Mouse (Mus musculus): Measurements from ENCODE around the gene Clcf1. TPM values are rescaled to one million over a fixed set of nuclear protein-coding genes. Genes with fewer than 3 reads are reported as not detected.

Gene Clcf1
- polyA plus RNA-seq, 1 experiment from 2014 or later, result 2.4 TPM

GRCm38 (mm10) chr19:4262756-4263155 lies 48.7 kb downstream of the Clcf1 start:
- ATAC-seq, result no peak
- Histone ChIP-seq H3K36me3 (ENCODE audit: control insufficient read depth, insufficient read depth) (peaks cover 27% of the 10 kb centered on the region; the same call in 1 of the 2 replicates), H3K4me1 (replicated peaks; ENCODE audit: control insufficient read depth, insufficient read depth, low read length) (no peaks in the 10 kb centered on the region; the same call in none of the 2 replicates), H3K4me3 (ENCODE audit: low read depth, low read length) (no peak overlapping the region), H3K27ac (ENCODE audit: low read depth, low read length) (no peak overlapping the region), H3K4me2 (replicated peaks; ENCODE audit: low read depth) (no peak overlapping the region), H3K9ac (ENCODE audit: low read depth, low read length) (no peak overlapping the region), H3K9me3 (ENCODE audit: control insufficient read depth) (no peaks in the 10 kb centered on the region), H3K27me3 (replicated peaks; ENCODE audit: control insufficient read depth, insufficient read depth, low read length) (no peaks in the 10 kb centered on the region)
- 66% methylated on average over 6 of the region's 6 CpGs for WGBS
- TF ChIP-seq CTCF (IDR thresholded peaks at IDR 0.05; ENCODE audit: low read depth), result no peak

- ATAC-seq, result no peak
- no peak overlapping the region for H3K4me2 ChIP-seq (replicated peaks; ENCODE audit: low read depth)
- H3K4me1 ChIP-seq (replicated peaks; ENCODE audit: control insufficient read depth, insufficient read depth, low read length), result no peaks in the 10 kb centered on the region
These were observed 49.7 kb downstream of the Clcf1 start for GRCm38 (mm10) chr19:4263702-4264101.

GRCm38 (mm10) chr19:4264171-4264780 lies 50.2 kb downstream of the Clcf1 start:
- 95% methylated on average over 6 of the region's 6 CpGs for WGBS
- peaks cover 27% of the 10 kb centered on the region; the same call in 1 of the 2 replicates for H3K36me3 ChIP-seq (ENCODE audit: control insufficient read depth, insufficient read depth)
- no peaks in the 10 kb centered on the region for H3K27me3 ChIP-seq (replicated peaks; ENCODE audit: control insufficient read depth, insufficient read depth, low read length)
- H3K4me2 ChIP-seq (replicated peaks; ENCODE audit: low read depth), result no peak overlapping the region
- no peaks in the 10 kb centered on the region for H3K4me1 ChIP-seq (replicated peaks; ENCODE audit: control insufficient read depth, insufficient read depth, low read length)
- H3K9me3 ChIP-seq (ENCODE audit: control insufficient read depth), result no peaks in the 10 kb centered on the region
- no peak overlapping the region for H3K4me3 ChIP-seq (ENCODE audit: low read depth, low read length)
- TF ChIP-seq CTCF (IDR thresholded peaks at IDR 0.05; ENCODE audit: low read depth), result no peak
- H3K9ac ChIP-seq (ENCODE audit: low read depth, low read length), result no peak overlapping the region
- no peak for ATAC-seq
- no peak overlapping the region for H3K27ac ChIP-seq (ENCODE audit: low read depth, low read length)

More at GRCm38 (mm10) chr19:4263702-4264101, 49.7 kb downstream of the Clcf1 start:
- no peaks in the 10 kb centered on the region for H3K9me3 ChIP-seq (ENCODE audit: control insufficient read depth)
- no peak overlapping the region for H3K9ac ChIP-seq (ENCODE audit: low read depth, low read length)
- TF ChIP-seq CTCF (IDR thresholded peaks at IDR 0.05; ENCODE audit: low read depth), result no peak
- H3K27ac ChIP-seq (ENCODE audit: low read depth, low read length), result no peak overlapping the region
- H3K27me3 ChIP-seq (replicated peaks; ENCODE audit: control insufficient read depth, insufficient read depth, low read length), result no peaks in the 10 kb centered on the region
- H3K36me3 ChIP-seq (ENCODE audit: control insufficient read depth, insufficient read depth), result peaks cover 27% of the 10 kb centered on the region; the same call in 1 of the 2 replicates
- 64% methylated on average over 14 of the region's 14 CpGs for WGBS
- H3K4me3 ChIP-seq (ENCODE audit: low read depth, low read length), result no peak overlapping the region

- TF ChIP-seq CTCF (IDR thresholded peaks at IDR 0.05; ENCODE audit: low read depth), result peak; percentile 31; the same call in 1 of the 2 replicates
- Histone ChIP-seq H3K9ac (ENCODE audit: low read depth, low read length) (no peak overlapping the region), H3K9me3 (ENCODE audit: control insufficient read depth) (no peaks in the 10 kb centered on the region), H3K4me1 (replicated peaks; ENCODE audit: control insufficient read depth, insufficient read depth, low read length) (no peaks in the 10 kb centered on the region), H3K4me3 (ENCODE audit: low read depth, low read length) (no peak overlapping the region), H3K36me3 (ENCODE audit: control insufficient read depth, insufficient read depth) (peaks cover 27% of the 10 kb centered on the region; the same call in 1 of the 2 replicates), H3K4me2 (replicated peaks; ENCODE audit: low read depth) (no peak overlapping the region), H3K27ac (ENCODE audit: low read depth, low read length) (no peak overlapping the region), H3K27me3 (replicated peaks; ENCODE audit: control insufficient read depth, insufficient read depth, low read length) (no peaks in the 10 kb centered on the region)
- 71% methylated on average over 4 of the region's 4 CpGs for WGBS
- ATAC-seq, result no peak
These were observed 51.9 kb downstream of the Clcf1 start for GRCm38 (mm10) chr19:4265956-4266355.

- Histone ChIP-seq H3K4me2 (replicated peaks; ENCODE audit: low read depth) (peak within 1 kb of the TSS; percentile 77), H3K4me3 (ENCODE audit: low read depth, low read length) (peak within 1 kb of the TSS; percentile 62), H3K9me3 (ENCODE audit: control insufficient read depth) (no peaks in the 10 kb centered on the region), H3K36me3 (ENCODE audit: control insufficient read depth, insufficient read depth) (peaks cover 23% of the 10 kb centered on the region; the same call in 1 of the 2 replicates), H3K27ac (ENCODE audit: low read depth, low read length) (peak within 1 kb of the TSS; percentile 84), H3K4me1 (replicated peaks; ENCODE audit: control insufficient read depth, insufficient read depth, low read length) (no peaks in the 10 kb centered on the region), H3K9ac (ENCODE audit: low read depth, low read length) (peak within 1 kb of the TSS; percentile 70), H3K27me3 (replicated peaks; ENCODE audit: control insufficient read depth, insufficient read depth, low read length) (no peaks in the 10 kb centered on the region)
- peak; percentile 96 for ATAC-seq
- 6% methylated on average over 46 of the region's 46 CpGs for WGBS
- no peak for TF ChIP-seq CTCF (IDR thresholded peaks at IDR 0.05; ENCODE audit: low read depth)
These were observed 54.7 kb downstream of the Clcf1 start, which contains the start of gene Ssh3 for GRCm38 (mm10) chr19:4268566-4269361. Ssh3 (minus strand) TSS chr19:4269180.

GRCm38 (mm10) chr19:4270187-4270586 lies 56.1 kb downstream of the Clcf1 start:
- H3K9ac ChIP-seq (ENCODE audit: low read depth, low read length), result no peak overlapping the region
- 73% methylated on average over 6 of the region's 6 CpGs for WGBS
- H3K27ac ChIP-seq (ENCODE audit: low read depth, low read length), result no peak overlapping the region
- ATAC-seq, result no peak
- H3K36me3 ChIP-seq (ENCODE audit: control insufficient read depth, insufficient read depth), result peaks cover 13% of the 10 kb centered on the region; the same call in 1 of the 2 replicates
- H3K4me3 ChIP-seq (ENCODE audit: low read depth, low read length), result no peak overlapping the region
- H3K4me1 ChIP-seq (replicated peaks; ENCODE audit: control insufficient read depth, insufficient read depth, low read length), result no peaks in the 10 kb centered on the region
- no peaks in the 10 kb centered on the region for H3K27me3 ChIP-seq (replicated peaks; ENCODE audit: control insufficient read depth, insufficient read depth, low read length)
- no peaks in the 10 kb centered on the region for H3K9me3 ChIP-seq (ENCODE audit: control insufficient read depth)
- no peak overlapping the region for H3K4me2 ChIP-seq (replicated peaks; ENCODE audit: low read depth)
- TF ChIP-seq CTCF (IDR thresholded peaks at IDR 0.05; ENCODE audit: low read depth), result no peak

All from intestine, postnatal 0 days (tissue).